ENCODE assay signal across 19 mouse cellular contexts in the genomic region with DNA sequence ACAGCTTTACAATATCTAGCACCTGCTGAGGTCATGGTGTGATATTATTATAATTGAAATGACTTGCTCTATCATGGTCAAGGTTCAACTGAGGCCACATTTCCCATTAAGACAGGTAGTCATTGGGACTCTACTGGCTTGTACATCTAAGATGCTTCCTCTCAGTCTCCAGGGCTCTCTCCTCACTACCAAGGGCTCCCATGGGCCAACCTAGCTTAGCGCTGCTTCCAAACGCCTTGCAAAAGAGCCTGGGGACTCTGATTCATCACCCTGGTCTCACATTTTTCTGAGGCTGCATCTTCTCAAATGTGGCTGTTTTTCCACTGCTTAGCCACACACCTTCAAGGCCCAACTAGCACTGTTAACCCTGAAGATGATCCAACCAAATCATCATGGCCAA. TPM values are rescaled to one million over a fixed set of nuclear protein-coding genes. Genes with fewer than 3 reads are reported as not detected.
DNase-seq lines count a peak whose midpoint lies in the region; ATAC-seq and TF ChIP-seq lines count a peak whose summit lies in the region.
"Had no signal": no experiment of that assay in that cellular context is flagged by ENCODE, and none has a peak within 500 bp of the region (broad histone marks: within the 10 kb centered on the region; RNA-seq: fewer than 3 reads in every experiment).

No protein-coding gene starts in this region.

- ATAC-seq in intestine, postnatal 0 days, result 0 out of 2 replicates have a peak, but pooled peaks have one; percentile 16
- ATAC-seq in intestine, embryonic 16.5 days, result no peak
- ATAC-seq: activated CD4-positive, CD25-positive, alpha-beta regulatory T cell, adult 4 months; forebrain, embryonic 13.5 days; forebrain, embryonic 15.5 days; forebrain, postnatal 0 days had no signal

- no peaks in the 10 kb centered on the region for H3K27me3 ChIP-seq in heart, embryonic 10.5 days (ENCODE audit: insufficient read depth, poor library complexity, severe bottlenecking)
- H3K27me3 ChIP-seq in intestine, postnatal 0 days (replicated peaks; ENCODE audit: control insufficient read depth, insufficient read depth, low read length), result no peaks in the 10 kb centered on the region
- no peaks in the 10 kb centered on the region for H3K27me3 ChIP-seq in intestine, embryonic 16.5 days (replicated peaks; ENCODE audit: control insufficient read depth, insufficient read depth, low read length)
- H3K27me3 ChIP-seq: embryonic facial prominence, embryonic 12.5 days; forebrain, embryonic 13.5 days; forebrain, embryonic 15.5 days had no signal

- H3K4me1 ChIP-seq in heart, embryonic 10.5 days, result no peaks in the 10 kb centered on the region
- no peaks in the 10 kb centered on the region for H3K4me1 ChIP-seq in intestine, postnatal 0 days (replicated peaks; ENCODE audit: control insufficient read depth, insufficient read depth, low read length)
- H3K4me1 ChIP-seq in intestine, embryonic 16.5 days (ENCODE audit: control insufficient read depth, insufficient read depth, low read length), result no peaks in the 10 kb centered on the region
- H3K4me1 ChIP-seq: embryonic facial prominence, embryonic 10.5 days; embryonic facial prominence, embryonic 12.5 days; forebrain, embryonic 13.5 days; forebrain, embryonic 15.5 days had no signal

- no peak overlapping the region for H3K4me2 ChIP-seq in intestine, postnatal 0 days (replicated peaks; ENCODE audit: low read depth)
- no peak overlapping the region for H3K4me2 ChIP-seq in intestine, embryonic 16.5 days (ENCODE audit: low read depth, low read length)
- H3K4me2 ChIP-seq: embryonic facial prominence, embryonic 12.5 days; forebrain, embryonic 13.5 days; forebrain, embryonic 15.5 days had no signal

- H3K9me3 ChIP-seq in heart, embryonic 10.5 days, result no peaks in the 10 kb centered on the region
- H3K9me3 ChIP-seq in intestine, postnatal 0 days (ENCODE audit: control insufficient read depth), result no peaks in the 10 kb centered on the region
- H3K9me3 ChIP-seq in intestine, embryonic 16.5 days (ENCODE audit: control insufficient read depth, low read length), result no peaks in the 10 kb centered on the region
- H3K9me3 ChIP-seq: embryonic facial prominence, embryonic 10.5 days; embryonic facial prominence, embryonic 12.5 days; forebrain, embryonic 13.5 days; forebrain, embryonic 15.5 days had no signal

- DNase-seq in heart, embryonic 10.5 days (ENCODE audit: low spot score), result peak; percentile 28
- no peak for DNase-seq in heart, postnatal 14 days
- no peak for DNase-seq in left cerebral cortex, adult 11 months (ENCODE audit: low spot score)
- DNase-seq: adrenal gland, adult 8-10 months; adrenal gland, postnatal 14 days; adrenal gland, postnatal 36 days; cerebellum, adult 11-12 months; cerebellum, adult 2 months; cerebellum, adult 9-10 months; cerebellum, postnatal 10 days; cerebellum, postnatal 25 days; forebrain, postnatal 0 days had no signal

- H3K36me3 ChIP-seq in heart, embryonic 10.5 days, result no peaks in the 10 kb centered on the region
- no peaks in the 10 kb centered on the region for H3K36me3 ChIP-seq in intestine, postnatal 0 days (ENCODE audit: control insufficient read depth, insufficient read depth)
- H3K36me3 ChIP-seq in intestine, embryonic 16.5 days (ENCODE audit: control insufficient read depth, insufficient read depth, low read length), result no peaks in the 10 kb centered on the region
- H3K36me3 ChIP-seq: embryonic facial prominence, embryonic 10.5 days; embryonic facial prominence, embryonic 12.5 days; forebrain, embryonic 15.5 days had no signal

- no peak overlapping the region for H3K4me3 ChIP-seq in heart, embryonic 10.5 days
- H3K4me3 ChIP-seq in intestine, postnatal 0 days (ENCODE audit: low read depth, low read length), result no peak overlapping the region
- H3K4me3 ChIP-seq in intestine, embryonic 16.5 days (ENCODE audit: low read length), result no peak overlapping the region
- H3K4me3 ChIP-seq: embryonic facial prominence, embryonic 10.5 days; embryonic facial prominence, embryonic 12.5 days; forebrain, embryonic 13.5 days; forebrain, embryonic 15.5 days had no signal

- no peak overlapping the region for H3K9ac ChIP-seq in intestine, postnatal 0 days (ENCODE audit: low read depth, low read length)
- no peak overlapping the region for H3K9ac ChIP-seq in intestine, embryonic 16.5 days (ENCODE audit: low read depth, low read length)
- H3K9ac ChIP-seq: embryonic facial prominence, embryonic 12.5 days; forebrain, embryonic 13.5 days; forebrain, embryonic 15.5 days; forebrain, postnatal 0 days had no signal

- TF ChIP-seq CTCF in intestine, postnatal 0 days (IDR thresholded peaks at IDR 0.05; ENCODE audit: low read depth), result no peak

- WGBS in heart, embryonic 10.5 days, result 83% methylated on average over 2 of the region's 2 CpGs
- WGBS in intestine, postnatal 0 days, result 91% methylated on average over 2 of the region's 2 CpGs
- WGBS in intestine, embryonic 16.5 days, result 93% methylated on average over 2 of the region's 2 CpGs

- intact Hi-C loops in heart, postnatal 14 days (cut with DNase I), result no loop called here

- H3K27ac ChIP-seq in heart, embryonic 10.5 days, result no peak overlapping the region
- no peak overlapping the region for H3K27ac ChIP-seq in intestine, postnatal 0 days (ENCODE audit: low read depth, low read length)
- H3K27ac ChIP-seq in intestine, embryonic 16.5 days (ENCODE audit: low read length), result no peak overlapping the region
- H3K27ac ChIP-seq: embryonic facial prominence, embryonic 10.5 days; embryonic facial prominence, embryonic 12.5 days; forebrain, embryonic 13.5 days; forebrain, embryonic 15.5 days had no signal

RNA-seq across cellular contexts. Expression of gene Acsl3, which starts 33.3 kb away (rescaled TPM):
- polyA plus RNA-seq in heart, embryonic 10.5 days (2016; fragmentation: Nextera tagmentation; extraction: Ambion mirVana), result 56.7 and 61.8 TPM in 2 replicates
- 1 to 10 TPM; 6.4 to 7.6 TPM for total RNA-seq in heart, postnatal 14 days (2021)
- 75.2 and 76.0 TPM in 2 replicates for polyA plus RNA-seq in intestine, postnatal 0 days (2015; fragmentation: Nextera tagmentation; extraction: Ambion mirVana)
- 93.5 and 111 TPM in 2 replicates for polyA plus RNA-seq in intestine, embryonic 16.5 days (2015; fragmentation: Nextera tagmentation; extraction: Ambion mirVana)

RNA-seq across cellular contexts. Expression of gene Utp14b, which starts 33.5 kb away (rescaled TPM):
- 2.7 and 3.1 TPM in 2 replicates for polyA plus RNA-seq in heart, embryonic 10.5 days (2016; fragmentation: Nextera tagmentation; extraction: Ambion mirVana)
- total RNA-seq in heart, postnatal 14 days (2021), result 1 to 10 TPM; 1.7 TPM
- polyA plus RNA-seq in intestine, postnatal 0 days (2015; fragmentation: Nextera tagmentation; extraction: Ambion mirVana), result 5.1 and 5.5 TPM in 2 replicates
- polyA plus RNA-seq in intestine, embryonic 16.5 days (2015; fragmentation: Nextera tagmentation; extraction: Ambion mirVana), result 3.5 and 3.7 TPM in 2 replicates
